18 mouse cellular contexts compared by ENCODE assay signal in the genomic region with DNA sequence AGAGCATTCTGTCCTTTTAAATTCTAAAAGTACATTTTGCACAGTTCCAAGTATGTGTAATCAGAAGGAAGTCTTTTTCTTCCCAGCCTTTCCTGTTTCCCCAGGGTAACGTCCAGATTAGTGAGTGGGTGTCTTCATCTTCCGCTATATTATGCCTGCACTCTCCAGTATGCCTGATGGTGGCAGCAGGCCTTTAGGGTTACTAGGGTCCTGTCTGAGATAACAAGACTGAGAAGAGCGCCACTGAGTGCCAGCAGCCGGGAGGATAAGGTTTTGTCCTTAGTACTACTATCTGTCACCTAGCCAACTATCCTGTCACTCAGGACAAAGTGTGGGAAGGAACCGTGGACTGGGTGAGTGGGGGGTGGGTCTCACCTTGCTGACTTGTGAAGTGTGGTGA. TPM values are rescaled to one million over a fixed set of nuclear protein-coding genes. Genes with fewer than 3 reads are reported as not detected.
DNase-seq lines count a peak whose midpoint lies in the region; ATAC-seq lines count a peak whose summit lies in the region.
"Had no signal": no experiment of that assay in that cellular context is flagged by ENCODE, and none has a peak within 500 bp of the region (broad histone marks: within the 10 kb centered on the region; RNA-seq: fewer than 3 reads in every experiment).

No protein-coding gene starts in this region.

- H3K27me3 ChIP-seq in liver, embryonic 11.5 days (replicated peaks; ENCODE audit: control insufficient read depth, insufficient read depth, low read length): no peaks in the 10 kb centered on the region
- H3K27me3 ChIP-seq: embryonic facial prominence, embryonic 15.5 days; lung, embryonic 15.5 days had no signal

- peaks cover 52% of the 10 kb centered on the region for H3K36me3 ChIP-seq in liver, embryonic 11.5 days (ENCODE audit: control insufficient read depth, insufficient read depth, low read length)

- no peak overlapping the region for H3K4me3 ChIP-seq in liver, embryonic 11.5 days (ENCODE audit: low read depth, low read length)
- H3K4me3 ChIP-seq: embryonic facial prominence, embryonic 15.5 days; lung, embryonic 15.5 days had no signal

- WGBS in liver, embryonic 11.5 days: 66% methylated on average over 5 of the region's 5 CpGs

- ATAC-seq in liver, embryonic 11.5 days (replicated peaks; ENCODE audit: low FRiP score): 0 out of 2 replicates have a peak, but pooled peaks have one; percentile 23
- 0 out of 2 replicates have a peak, but pooled peaks have one; percentile 36 for ATAC-seq in common myeloid progenitor, adult 5-6 weeks (replicated peaks; ENCODE audit: low read depth, poor library complexity, severe bottlenecking)
- peak; percentile 76 for ATAC-seq in megakaryocyte-erythroid progenitor cell, adult 5-6 weeks (replicated peaks; ENCODE audit: low FRiP score, low TSS enrichment, poor library complexity, severe bottlenecking)

- H3K27ac ChIP-seq in liver, embryonic 11.5 days (ENCODE audit: low read depth, low read length): no peak overlapping the region
- H3K27ac ChIP-seq: embryonic facial prominence, embryonic 15.5 days; hindbrain, embryonic 14.5 days; lung, embryonic 15.5 days had no signal

- H3K9ac ChIP-seq in liver, embryonic 11.5 days (ENCODE audit: low read depth, low read length): no peak overlapping the region
- H3K9ac ChIP-seq: embryonic facial prominence, embryonic 15.5 days; hindbrain, embryonic 14.5 days; lung, embryonic 15.5 days had no signal

- no peaks in the 10 kb centered on the region for H3K4me1 ChIP-seq in liver, embryonic 11.5 days (replicated peaks; ENCODE audit: control insufficient read depth, insufficient read depth, low read length)
- H3K4me1 ChIP-seq: embryonic facial prominence, embryonic 15.5 days; lung, embryonic 15.5 days had no signal

- no peak overlapping the region for H3K4me2 ChIP-seq in liver, embryonic 11.5 days
- H3K4me2 ChIP-seq: embryonic facial prominence, embryonic 15.5 days; hindbrain, embryonic 14.5 days; lung, embryonic 15.5 days had no signal

- no peaks in the 10 kb centered on the region for H3K9me3 ChIP-seq in liver, embryonic 11.5 days (ENCODE audit: control insufficient read depth, low read length)
- H3K9me3 ChIP-seq: embryonic facial prominence, embryonic 15.5 days; lung, embryonic 15.5 days had no signal

- peak; percentile 72 for DNase-seq in heart, adult 11 months
- DNase-seq in heart, adult 18-20 months: no peak
- DNase-seq in liver, embryonic 11.5 days (ENCODE audit: low spot score): no peak
- no peak for DNase-seq in liver
- no peak for DNase-seq in cerebellum, postnatal 36 days
- DNase-seq: adrenal gland, postnatal 25 days; cerebellum, adult 11 months; cerebellum, postnatal 10 days; gastrocnemius, postnatal 10 days; heart, postnatal 10 days; kidney, adult 18-20 months; kidney, postnatal 10 days; thymus, postnatal 25 days had no signal

RNA-seq across cellular contexts. Expression of gene Pdcd2, which starts 9.3 kb away (rescaled TPM):
- total RNA-seq in heart, adult 18-20 months (2021): 10 to 100 TPM; 16.6 to 20.5 TPM
- 58.2 and 64.0 TPM in 2 replicates for polyA plus RNA-seq in liver, embryonic 11.5 days (2014; fragmentation: Nextera tagmentation; extraction: Ambion mirVana)
- total RNA-seq in common myeloid progenitor, adult 5-6 weeks (2017): 86.3 and 100 TPM in 2 replicates
- 59.7 and 79.5 TPM in 2 replicates for total RNA-seq in megakaryocyte-erythroid progenitor cell, adult 5-6 weeks (2014; fragmentation: Nextera tagmentation)
- 142 and 152 TPM in 2 replicates for total RNA-seq in megakaryocyte-erythroid progenitor cell, adult 5-6 weeks (2017)

RNA-seq across cellular contexts. Expression of gene Tbp, which starts 18.1 kb away (rescaled TPM):
- total RNA-seq in heart, adult 18-20 months (2021): 10 to 100 TPM; 10.2 to 11.2 TPM
- polyA plus RNA-seq in liver, embryonic 11.5 days (2014; fragmentation: Nextera tagmentation; extraction: Ambion mirVana): 54.3 and 56.3 TPM in 2 replicates
- 48.1 and 58.4 TPM in 2 replicates for total RNA-seq in common myeloid progenitor, adult 5-6 weeks (2017)
- 52.9 and 80.9 TPM in 2 replicates for total RNA-seq in megakaryocyte-erythroid progenitor cell, adult 5-6 weeks (2014; fragmentation: Nextera tagmentation)
- total RNA-seq in megakaryocyte-erythroid progenitor cell, adult 5-6 weeks (2017): 58.9 and 68.9 TPM in 2 replicates

RNA-seq across cellular contexts. Expression of gene Psmb1, which starts 18.2 kb away (rescaled TPM):
- total RNA-seq in heart, adult 18-20 months (2021): 100 to 1,000 TPM; 128 to 135 TPM
- 251 and 252 TPM in 2 replicates for polyA plus RNA-seq in liver, embryonic 11.5 days (2014; fragmentation: Nextera tagmentation; extraction: Ambion mirVana)
- total RNA-seq in common myeloid progenitor, adult 5-6 weeks (2017): 178 and 184 TPM in 2 replicates
- total RNA-seq in megakaryocyte-erythroid progenitor cell, adult 5-6 weeks (2014; fragmentation: Nextera tagmentation): 161 and 162 TPM in 2 replicates
- 154 and 171 TPM in 2 replicates for total RNA-seq in megakaryocyte-erythroid progenitor cell, adult 5-6 weeks (2017)

RNA-seq across cellular contexts. Expression of gene Prdm9, which starts 46.4 kb away (rescaled TPM):
- total RNA-seq in heart, adult 18-20 months (2021): 1 to 10 TPM; 1.6 to 1.9 TPM
- polyA plus RNA-seq in liver, embryonic 11.5 days (2014; fragmentation: Nextera tagmentation; extraction: Ambion mirVana): 0.70 and 1.1 TPM in 2 replicates
- 7.1 and 7.8 TPM in 2 replicates for total RNA-seq in common myeloid progenitor, adult 5-6 weeks (2017)
- 3.0 and 9.8 TPM in 2 replicates for total RNA-seq in megakaryocyte-erythroid progenitor cell, adult 5-6 weeks (2014; fragmentation: Nextera tagmentation)
- 0.91 and 1.3 TPM in 2 replicates for total RNA-seq in megakaryocyte-erythroid progenitor cell, adult 5-6 weeks (2017)

Comparison
In these comparisons a context has a peak if more than half of its experiments do, and no peak if none do; other contexts are left out.
1. ATAC-seq: peak in every context shown above with its lines; median percentile 76 in megakaryocyte-erythroid progenitor cell, adult 5-6 weeks; 36 in common myeloid progenitor, adult 5-6 weeks; 23 in liver, embryonic 11.5 days.